Mouse (Mus musculus): Measurements from ENCODE around the gene Hist1h2bf.

The Hist1h2bf gene

DNA sequence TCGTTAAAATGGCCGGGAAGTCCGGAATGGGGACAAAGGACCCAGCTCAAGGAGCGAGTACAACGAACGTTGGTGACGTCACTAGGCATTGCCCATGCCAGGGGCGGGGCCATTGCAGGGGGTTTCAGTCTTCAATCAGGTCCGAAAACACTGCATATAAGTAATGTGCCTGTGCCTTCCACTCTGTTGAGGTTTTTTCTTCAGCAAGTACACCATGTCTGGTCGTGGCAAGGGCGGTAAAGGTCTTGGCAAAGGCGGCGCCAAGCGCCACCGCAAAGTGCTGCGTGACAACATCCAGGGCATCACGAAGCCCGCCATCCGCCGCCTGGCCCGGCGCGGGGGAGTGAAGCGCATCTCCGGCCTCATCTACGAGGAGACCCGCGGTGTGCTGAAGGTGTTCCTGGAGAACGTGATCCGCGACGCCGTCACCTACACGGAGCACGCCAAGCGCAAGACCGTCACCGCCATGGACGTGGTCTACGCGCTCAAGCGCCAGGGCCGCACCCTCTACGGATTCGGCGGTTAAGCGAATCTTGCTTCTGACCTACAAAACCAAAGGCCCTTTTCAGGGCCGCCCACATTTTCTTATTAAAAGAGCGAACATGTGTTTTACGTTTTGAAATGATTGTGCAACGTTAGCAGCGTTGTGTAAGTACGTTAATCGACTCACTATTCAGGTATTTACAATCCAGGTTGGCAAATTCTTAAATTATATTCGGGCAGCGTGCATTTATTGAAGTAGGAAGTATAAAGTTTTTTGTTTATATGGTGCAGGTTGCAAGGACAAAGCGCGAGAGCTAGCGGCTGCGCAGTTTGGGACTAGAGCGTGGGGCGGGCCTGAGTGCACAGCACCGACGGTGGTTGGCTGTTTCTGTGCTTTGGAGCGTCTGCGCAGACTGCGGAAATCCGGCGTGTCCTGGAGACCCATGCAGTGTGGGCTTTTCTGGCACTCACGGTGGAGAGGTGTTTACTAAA is 42.8 kb downstream of the Hist1h2bf start, which contains the start of gene Hist1h4h:
Gene Hist1h4h, plus strand, starts transcription at position 150 of the 975 bp plus-strand sequence.
- no peak for DNase-seq (ENCODE audit: extremely low read depth, low read depth, low spot score)

DNA sequence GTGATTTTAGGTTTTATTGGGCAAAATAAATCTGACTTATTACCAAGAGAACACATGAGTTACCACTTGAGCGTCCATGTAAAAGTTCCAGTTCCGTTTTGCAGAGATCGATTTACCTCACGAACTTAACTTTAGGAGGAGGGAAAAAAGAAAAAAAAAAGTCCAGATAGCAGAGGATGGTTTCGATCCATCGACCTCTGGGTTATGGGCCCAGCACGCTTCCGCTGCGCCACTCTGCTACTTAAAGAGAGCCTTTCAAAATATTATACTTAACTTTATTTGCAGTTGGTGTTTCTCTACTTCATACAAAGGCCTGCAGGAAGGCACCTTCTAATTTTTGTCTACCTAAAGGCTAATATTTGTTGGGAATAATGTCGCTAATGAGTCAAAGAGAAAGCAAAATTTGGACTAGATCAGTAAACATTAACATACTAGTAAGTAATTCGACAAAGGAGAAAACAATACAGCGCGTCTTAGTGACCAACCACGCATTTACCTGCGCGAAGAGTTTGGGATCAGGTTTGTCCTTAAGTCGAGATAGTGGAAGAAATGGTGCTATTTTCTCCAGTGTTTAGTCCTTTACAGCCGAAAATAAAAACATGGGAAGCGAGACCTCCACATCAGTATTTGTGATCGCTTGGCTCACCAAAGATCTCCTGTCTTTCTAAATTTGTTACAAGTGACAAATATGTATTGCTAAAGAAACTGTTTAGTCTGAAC is 43.7 kb downstream of the Hist1h2bf start:
- DNase-seq (ENCODE audit: extremely low read depth, low read depth, low spot score), result no peak

DNA sequence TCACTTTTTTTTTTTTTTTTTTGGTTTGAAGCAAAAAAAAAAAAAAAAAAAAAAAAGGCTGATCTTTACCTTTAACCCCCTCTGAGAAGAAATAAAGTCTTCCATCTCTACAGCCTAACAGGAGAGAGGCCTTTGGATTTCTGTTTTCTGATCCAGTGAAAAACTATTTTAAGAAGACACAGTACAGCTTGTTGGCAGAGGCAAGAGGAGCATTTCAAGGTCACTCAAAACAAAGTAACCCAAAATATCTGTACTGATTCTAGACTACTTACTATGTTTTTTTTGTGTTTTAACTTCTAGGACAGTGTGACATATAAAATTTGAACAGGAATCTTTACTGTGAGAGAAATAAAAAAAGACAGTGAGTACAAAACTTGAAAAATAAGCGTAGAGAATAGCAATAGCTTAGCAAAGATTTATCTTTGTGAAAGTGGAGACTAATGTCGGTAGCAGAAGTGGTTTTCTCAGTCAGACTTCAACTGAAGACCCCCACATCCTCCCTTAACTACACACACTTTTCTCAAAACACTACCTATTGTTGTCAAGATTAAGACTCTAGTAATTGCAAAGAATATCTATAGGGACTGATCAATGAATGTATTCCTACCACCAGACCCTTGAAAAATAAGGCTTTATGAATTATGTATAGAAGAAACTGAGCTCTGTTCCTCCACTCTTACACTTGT is 44.4 kb downstream of the Hist1h2bf start:
- DNase-seq (ENCODE audit: extremely low read depth, low read depth, low spot score), result no peak

DNA sequence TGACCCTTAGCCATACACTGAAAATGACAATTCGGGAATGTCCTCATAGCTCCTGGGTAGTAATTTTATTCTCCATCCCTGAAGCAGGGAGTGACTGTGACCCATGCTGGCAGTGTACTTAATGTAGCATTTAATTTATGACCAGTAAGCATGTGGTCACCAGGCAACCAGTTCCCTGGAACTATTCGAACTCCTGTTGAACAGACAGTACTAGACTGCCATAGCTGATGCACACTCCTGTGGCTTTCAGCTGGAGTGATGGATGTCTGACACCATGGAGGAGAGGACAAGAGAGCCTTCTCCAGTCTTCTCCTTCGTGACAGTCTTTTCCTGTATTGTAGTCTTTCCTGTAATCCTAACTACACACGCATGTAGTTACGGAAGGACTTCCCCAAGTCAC is 45.0 kb downstream of the Hist1h2bf start:
- no peak for DNase-seq (ENCODE audit: extremely low read depth, low read depth, low spot score)

DNA sequence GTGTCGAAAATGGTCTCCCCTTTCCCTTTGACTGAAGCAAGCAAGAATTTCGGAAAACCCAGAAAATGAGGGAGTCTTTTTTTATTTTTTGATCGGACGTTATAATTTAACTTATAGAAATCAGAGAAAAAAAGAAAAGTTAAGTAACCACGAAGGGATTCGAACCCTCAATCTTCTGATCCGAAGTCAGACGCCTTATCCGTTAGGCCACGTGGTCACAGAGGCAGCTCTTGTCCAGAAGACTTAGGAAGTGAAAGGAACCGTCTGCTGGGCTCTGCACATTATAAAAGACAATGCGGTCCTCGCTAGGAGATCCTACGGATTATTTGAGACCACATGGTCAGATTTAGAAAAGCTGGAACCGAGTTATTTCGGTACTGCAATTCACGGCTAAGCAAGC is 47.7 kb downstream of the Hist1h2bf start:
- no peak for DNase-seq (ENCODE audit: extremely low read depth, low read depth, low spot score)

DNA sequence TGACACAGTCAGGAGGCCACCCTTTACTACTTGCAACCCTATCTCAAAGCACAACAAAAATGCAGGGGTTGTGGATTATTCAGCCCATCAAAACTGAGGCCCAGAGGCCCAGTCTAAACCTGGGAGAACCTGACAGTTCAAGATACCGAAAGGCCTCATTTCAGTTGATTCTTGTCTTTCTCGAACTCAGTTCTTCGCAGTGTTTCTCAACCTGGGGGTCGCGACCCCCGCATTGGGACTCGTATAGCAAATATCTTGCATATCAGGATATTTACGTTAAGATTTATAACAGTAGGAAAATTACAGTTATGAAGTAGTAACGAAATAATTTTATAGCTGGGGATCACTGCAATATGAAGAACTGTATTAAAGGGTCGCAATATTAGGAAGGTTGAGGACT is 48.1 kb downstream of the Hist1h2bf start:
- no peak for DNase-seq (ENCODE audit: extremely low read depth, low read depth, low spot score)

DNA sequence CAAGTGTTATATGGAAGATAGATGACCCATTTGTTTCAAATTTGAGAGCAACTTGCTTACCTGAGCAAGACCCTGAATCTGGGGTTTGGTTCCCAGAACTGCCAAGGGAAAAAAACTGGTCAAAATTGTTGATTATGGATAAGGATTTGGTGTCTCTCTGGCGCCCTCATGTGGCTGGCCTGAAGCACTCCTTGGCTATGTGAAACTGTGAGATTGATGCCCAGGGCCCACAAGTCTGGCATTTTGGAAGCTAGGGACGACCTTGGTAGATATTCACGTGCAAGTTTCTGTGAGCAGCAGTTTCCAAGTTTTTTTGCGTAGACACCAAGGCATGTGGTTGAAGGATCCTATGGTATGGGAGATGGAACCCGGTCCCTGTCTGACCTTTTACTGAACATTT is 49.3 kb downstream of the Hist1h2bf start:
- no peak for DNase-seq (ENCODE audit: extremely low read depth, low read depth, low spot score)

DNA sequence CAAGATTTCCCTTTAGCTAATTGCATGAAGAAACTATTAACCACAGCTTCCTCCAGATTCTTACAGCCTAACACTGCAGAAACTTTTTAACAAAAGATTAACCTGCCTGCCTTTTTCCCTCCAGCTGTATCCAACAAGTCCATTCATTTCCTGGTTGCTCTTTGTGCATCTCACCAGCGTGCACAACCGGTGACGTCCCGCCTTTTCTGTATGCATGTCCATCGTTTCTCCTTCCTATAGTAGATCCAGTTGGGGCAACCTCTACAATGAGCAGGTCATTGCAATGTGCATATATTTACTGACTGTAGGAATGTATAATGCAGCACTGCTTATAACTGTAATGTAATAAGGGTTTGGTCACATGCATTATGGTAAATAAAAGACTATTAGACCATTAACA is 50.0 kb downstream of the Hist1h2bf start:
- no peak for DNase-seq (ENCODE audit: extremely low read depth, low read depth, low spot score)
